Mouse (Mus musculus) CH12.LX (cell line): Measurements from ENCODE around the gene Fn1. TPM values are rescaled to one million over a fixed set of nuclear protein-coding genes. Genes with fewer than 3 reads are reported as not detected.

Source experiments
- DNase-seq: peaks from one replicate; pipeline ENCODE4 v3.0.0-alpha.2; 2013; ENCODE audit errors: extremely low read depth
- H3K27ac ChIP-seq: 2 replicates; pipeline ENCODE4 v1.5.1; 2012; ENCODE audit warnings: low read depth, mild to moderate bottlenecking, control low read depth, moderate library complexity; ENCODE audit not compliant: insufficient read depth
- H3K27me3 ChIP-seq: replicated peaks from 2 replicates; pipeline ENCODE3; 2012; ENCODE audit warnings: inconsistent platforms
- H3K36me3 ChIP-seq, 2 experiments: replicated peaks in 1 of 2; 2 replicates each; pipeline versions ENCODE3 to v1.6.1; 2012; ENCODE audit warnings: inconsistent platforms in 1 of 2, low read length in 1 of 2, mild to moderate bottlenecking in 1 of 2, mixed read lengths in 1 of 2, moderate library complexity in 1 of 2; ENCODE audit not compliant: control insufficient read depth in 1 of 2, insufficient read depth in 1 of 2
- H3K4me1 ChIP-seq, 2 experiments: 2 replicates each; pipeline ENCODE4 v1.6.1; 2012; ENCODE audit warnings: inconsistent platforms in 1 of 2, moderate library complexity in 1 of 2; ENCODE audit not compliant: insufficient read depth in 2 of 2, control insufficient read depth in 1 of 2
- H3K4me2 ChIP-seq: 2 replicates; pipeline ENCODE4 v1.6.1; 2012; ENCODE audit warnings: low read depth, mild to moderate bottlenecking, control low read depth; ENCODE audit not compliant: poor library complexity, insufficient read depth, severe bottlenecking
- H3K4me3 ChIP-seq, 3 experiments: fragments of 150-350 bp in 1 of 3; sonication (generic) in 1 of 3; replicated peaks in 1 of 3; 2 replicates each; pipeline versions ENCODE3 to v1.5.1; 2011 to 2012; ENCODE audit warnings: low read depth in 2 of 3, low read length in 2 of 3, mild to moderate bottlenecking in 2 of 3, moderate library complexity in 2 of 3, control low read depth in 1 of 3, improper control_type of control experiment in 1 of 3, inconsistent platforms in 1 of 3, mixed read lengths in 1 of 3; ENCODE audit not compliant: poor library complexity in 1 of 3
- H3K79me2 ChIP-seq: replicated peaks from 2 replicates; pipeline ENCODE4 v1.6.1; 2012; ENCODE audit warnings: mild to moderate bottlenecking, moderate library complexity; ENCODE audit not compliant: control insufficient read depth, poor library complexity, insufficient read depth, severe bottlenecking; ENCODE audit errors: extremely low read depth
- H3K9ac ChIP-seq: 2 replicates; pipeline ENCODE4 v1.6.1; 2012; ENCODE audit warnings: low read depth, mild to moderate bottlenecking, control low read depth, moderate library complexity; ENCODE audit not compliant: insufficient read depth
- H3K9me3 ChIP-seq: replicated peaks from 2 replicates; pipeline ENCODE3; 2012; ENCODE audit warnings: low read length, inconsistent platforms, mixed read lengths
- BHLHE40 ChIP-seq: IDR thresholded peaks from 2 replicates; pipeline ENCODE4 v1.6.1; 2011; ENCODE audit warnings: mild to moderate bottlenecking, low read depth, low read length, improper control_type of control experiment
- CTCF ChIP-seq, 2 experiments: IDR thresholded peaks in 1 of 2; conservative IDR thresholded peaks in 1 of 2; 2 replicates each; pipeline ENCODE4 v1.5.1; 2011 to 2012; ENCODE audit warnings: low read depth in 2 of 2, low read length in 2 of 2, improper control_type of control experiment in 1 of 2, inconsistent platforms in 1 of 2, mild to moderate bottlenecking in 1 of 2, moderate library complexity in 1 of 2
- ETS1 ChIP-seq: conservative IDR thresholded peaks from 2 replicates; pipeline ENCODE4 v1.6.1; 2012; ENCODE audit warnings: low read depth, mild to moderate bottlenecking, inconsistent platforms, low read length, improper control_type of control experiment, moderate library complexity
- IRF4 ChIP-seq: IDR thresholded peaks from 2 replicates; pipeline ENCODE4 v1.6.1; 2014; ENCODE audit warnings: low read depth, mild to moderate bottlenecking, inconsistent platforms, low read length, improper control_type of control experiment
- JUN ChIP-seq: IDR thresholded peaks from 2 replicates; pipeline ENCODE4 v1.6.1; 2011; ENCODE audit warnings: low read depth, mild to moderate bottlenecking, low read length, improper control_type of control experiment, moderate library complexity; ENCODE audit not compliant: insufficient read depth
- JUND ChIP-seq: conservative IDR thresholded peaks from 2 replicates; pipeline ENCODE4 v1.6.1; 2011; ENCODE audit warnings: low read depth, low read length, improper control_type of control experiment
- KAT2A ChIP-seq: IDR thresholded peaks from 2 replicates; pipeline ENCODE4 v1.6.1; 2012; ENCODE audit warnings: low read length, improper control_type of control experiment, inconsistent platforms; ENCODE audit not compliant: insufficient replicate concordance
- MAX ChIP-seq: IDR thresholded peaks from 2 replicates; pipeline ENCODE4 v1.6.1; 2011; ENCODE audit warnings: low read length, improper control_type of control experiment
- MAZ ChIP-seq: IDR thresholded peaks from 2 replicates; pipeline ENCODE4 v1.6.1; 2012; ENCODE audit warnings: low read depth, mild to moderate bottlenecking, inconsistent platforms, low read length, improper control_type of control experiment, moderate library complexity
- NELFE ChIP-seq: IDR thresholded peaks from 2 replicates; pipeline ENCODE4 v1.6.1; 2011; ENCODE audit warnings: low read depth, low read length, improper control_type of control experiment
- NRF1 ChIP-seq: IDR thresholded peaks from 2 replicates; pipeline ENCODE4 v1.6.1; 2014; ENCODE audit warnings: low read depth, mild to moderate bottlenecking, inconsistent platforms, low read length, improper control_type of control experiment, moderate library complexity
- PAX5 ChIP-seq: IDR thresholded peaks from 2 replicates; pipeline ENCODE4 v1.6.1; 2012; ENCODE audit warnings: low read length, inconsistent platforms, mixed read lengths
- POLR2AphosphoS2 ChIP-seq: IDR thresholded peaks from 2 replicates; pipeline ENCODE4 v1.6.1; 2011; ENCODE audit warnings: low read depth, low read length, improper control_type of control experiment
- SIN3A ChIP-seq: IDR thresholded peaks from 2 replicates; pipeline ENCODE4 v1.6.1; 2012; ENCODE audit warnings: low read length, improper control_type of control experiment, inconsistent platforms
- SMC3 ChIP-seq: IDR thresholded peaks from 2 replicates; pipeline ENCODE4 v1.6.1; 2011; ENCODE audit warnings: low read depth, low read length, improper control_type of control experiment
- TCF12 ChIP-seq: IDR thresholded peaks from 2 replicates; pipeline ENCODE4 v1.6.1; 2014; ENCODE audit warnings: low read depth, mild to moderate bottlenecking, inconsistent platforms, low read length, improper control_type of control experiment
- USF1 ChIP-seq: IDR thresholded peaks from 2 replicates; pipeline ENCODE4 v1.6.1; 2014; ENCODE audit warnings: low read depth, mild to moderate bottlenecking, inconsistent platforms, low read length, improper control_type of control experiment
- ZC3H11A ChIP-seq: IDR thresholded peaks from 2 replicates; pipeline ENCODE4 v1.6.1; 2012; ENCODE audit warnings: low read depth, mild to moderate bottlenecking, inconsistent platforms, low read length, improper control_type of control experiment
- ZKSCAN1 ChIP-seq: IDR thresholded peaks from 2 replicates; pipeline ENCODE4 v1.6.1; 2012; ENCODE audit warnings: low read depth, inconsistent platforms, low read length, improper control_type of control experiment, borderline replicate concordance
- dilution Hi-C: fragments of 300-500 bp; cut with MboI; formaldehyde crosslinking; loops from 2 replicates; pipeline ENCODE4 v1.14.3; 2020; ENCODE audit warnings: low sequenced_read_pairs; ENCODE audit not compliant: extremely low pct_unique_long_range_greater_than_20kb, extremely low pct_ligation_motif_present
- in situ Hi-C: fragments of 300-500 bp; cut with MboI; formaldehyde crosslinking; loops from 3 replicates; pipeline ENCODE4 v1.14.3; 2019; ENCODE audit warnings: low sequenced_read_pairs, low pct_ligation_motif_present, low pct_unique_long_range_greater_than_20kb, mixed read lengths
- polyA plus RNA-seq: library from polyadenylated mRNA; unstranded; fragments of >175 nt; gene quantifications from 2 replicates; pipeline ENCODE4 v1.2.1, GENCODE M21; 2012; ENCODE audit warnings: low read depth; ENCODE audit not compliant: insufficient read length
- total RNA-seq, 2 experiments: library from RNA; depleted of rRNA; stranded (reverse); fragments of 300-350 nt in 1 of 2; fragments of >200 nt in 1 of 2; gene quantifications; 2 replicates each; pipeline ENCODE4 v1.2.3; 2012 to 2014

Gene Fn1
- total and polyA plus RNA-seq, 3 experiments = 0.17 to 0.20 TPM; not detected in 1

DNA sequence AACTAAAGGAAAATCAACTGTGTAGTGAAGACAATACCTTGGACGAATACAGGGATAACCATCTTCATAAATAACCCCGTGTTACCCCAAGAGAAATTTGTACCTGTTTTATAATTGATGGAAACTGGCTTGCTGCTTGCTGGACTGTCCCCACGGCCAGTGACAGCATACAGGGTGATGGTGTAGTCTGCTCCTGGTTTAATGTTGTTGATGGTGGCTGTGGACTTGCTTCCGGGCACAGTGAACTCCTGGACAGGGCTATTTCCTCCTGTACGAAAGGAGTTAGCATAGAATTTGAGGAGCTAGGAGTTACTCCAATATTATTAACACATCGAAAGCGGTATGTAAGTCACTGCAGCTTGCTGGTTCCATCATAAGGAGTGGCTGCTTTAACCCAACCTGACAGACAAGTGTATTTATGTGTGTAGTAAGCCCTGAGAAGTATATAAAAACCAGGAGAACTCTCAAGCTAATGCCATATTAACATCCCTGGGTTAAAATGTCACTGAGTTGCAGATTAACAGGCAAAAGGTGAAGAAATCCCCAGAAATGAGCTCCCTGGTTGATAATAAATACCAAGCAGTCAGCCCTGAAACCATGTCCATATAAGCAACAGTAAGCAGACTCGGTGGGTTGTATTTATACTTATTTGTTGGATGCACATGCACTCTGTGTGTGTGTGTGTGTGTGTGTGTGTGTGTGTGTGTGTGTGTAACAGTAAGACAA lies 46.2 kb downstream of the Fn1 start:
- no peaks in the 10 kb centered on the region for H3K36me3 ChIP-seq
- H3K9me3 ChIP-seq = no peaks in the 10 kb centered on the region
- H3K4me1 ChIP-seq = no peaks in the 10 kb centered on the region
- no peak overlapping the region for H3K27ac ChIP-seq
- no peak overlapping the region for H3K9ac ChIP-seq
- H3K4me3 ChIP-seq = no peak overlapping the region
- H3K79me2 ChIP-seq = no peaks in the 10 kb centered on the region
- no peak for DNase-seq
- dilution Hi-C loops (no loop called here), in situ Hi-C loops (no loop called here)
- H3K4me2 ChIP-seq = no peak overlapping the region
- no peak for TF ChIP-seq TCF12
- no peak for TF ChIP-seq POLR2AphosphoS2
- TF ChIP-seq NRF1 = no peak
- TF ChIP-seq ZKSCAN1 = no peak
- no peak for TF ChIP-seq PAX5
- no peak for TF ChIP-seq KAT2A
- no peak for TF ChIP-seq SMC3
- TF ChIP-seq CTCF (conservative IDR thresholded peaks at IDR 0.05 in 1 of 2, IDR thresholded peaks at IDR 0.05 in 1 of 2; ENCODE audit: low read depth in 2 of 2, low read length in 2 of 2) = no peak
- no peak for TF ChIP-seq JUN
- TF ChIP-seq ETS1 = no peak
- TF ChIP-seq BHLHE40 = no peak
- no peak for TF ChIP-seq MAZ
- TF ChIP-seq USF1 = no peak
- no peaks in the 10 kb centered on the region for H3K27me3 ChIP-seq

- in situ Hi-C loops = no loop called here
- DNase-seq = no peak
- H3K4me3 ChIP-seq = no peak overlapping the region
- no peak overlapping the region for H3K9ac ChIP-seq
- no peaks in the 10 kb centered on the region for H3K9me3 ChIP-seq
- H3K27me3 ChIP-seq = peaks cover 2% of the 10 kb centered on the region
- dilution Hi-C loops = no loop called here
- no peak for TF ChIP-seq IRF4
- no peak for TF ChIP-seq MAZ
- TF ChIP-seq JUND = no peak
- TF ChIP-seq SIN3A = no peak
- TF ChIP-seq MAX = no peak
- TF ChIP-seq NELFE = no peak
- no peak for TF ChIP-seq ZC3H11A
- no peak for TF ChIP-seq PAX5
- TF ChIP-seq, all 38 proteins: peak for 0
- Histone ChIP-seq H3K79me2 (no peaks in the 10 kb centered on the region), H3K4me2 (no peak overlapping the region), H3K36me3 (no peaks in the 10 kb centered on the region), H3K4me1 (no peaks in the 10 kb centered on the region), H3K27ac (no peak overlapping the region)
These were observed 47.2 kb downstream of the Fn1 start for GRCm38 (mm10) chr1:71605751-71606150.
